Mouse (Mus musculus) limb, embryonic 13.5 days (tissue): ENCODE measurements at regions not wholly inside any gene's neighbourhood (a gene's known extent, or its start where the extent isn't known, plus 50 kb on each side); places are given as distances from the start of the nearest gene placed in this dataset.

Experiments
- ATAC-seq: fragments of 200-750 bp; cut with Nextera tagmentation; 2 replicates; pipeline ENCODE4 v1.8.0; 2017; ENCODE audit warnings: low read depth, moderate number of reproducible peaks, moderate TSS enrichment; ENCODE audit not compliant: low FRiP score
- H3K27ac ChIP-seq: fragments of 300-500 bp; sonication (generic); 2 replicates; pipeline ENCODE4 v1.5.1; 2015; ENCODE audit warnings: inconsistent platforms, mild to moderate bottlenecking, moderate library complexity
- H3K27me3 ChIP-seq: fragments of 300-500 bp; sonication (generic); 2 replicates; pipeline ENCODE4 v1.6.1; 2015; ENCODE audit warnings: mild to moderate bottlenecking, inconsistent platforms
- H3K36me3 ChIP-seq: fragments of 300-500 bp; sonication (generic); 2 replicates; pipeline ENCODE4 v1.6.1; 2015; ENCODE audit warnings: inconsistent platforms, mild to moderate bottlenecking, moderate library complexity
- H3K4me1 ChIP-seq: fragments of 300-500 bp; sonication (generic); 2 replicates; pipeline ENCODE4 v1.6.1; 2015; ENCODE audit warnings: inconsistent platforms
- H3K4me2 ChIP-seq: fragments of 300-500 bp; sonication (generic); replicated peaks from 2 replicates; pipeline ENCODE4 v1.6.1; 2015; ENCODE audit warnings: inconsistent platforms, mild to moderate bottlenecking, moderate library complexity
- H3K4me3 ChIP-seq: fragments of 300-500 bp; sonication (generic); 2 replicates; pipeline ENCODE4 v1.5.1; 2015; ENCODE audit warnings: moderate library complexity, mild to moderate bottlenecking, inconsistent platforms
- H3K9ac ChIP-seq: fragments of 300-500 bp; sonication (generic); 2 replicates; pipeline ENCODE4 v1.6.1; 2015; ENCODE audit warnings: mild to moderate bottlenecking, inconsistent platforms
- H3K9me3 ChIP-seq: fragments of 300-500 bp; sonication (generic); 2 replicates; pipeline ENCODE4 v1.6.1; 2016; ENCODE audit warnings: inconsistent platforms
- WGBS: fragments of 180-500 bp; shearing (Covaris S2); methylation state at CpG from one replicate; pipeline ENCODE4 v1.1.7; 2015; 5-methylcytosine and 5-hydroxymethylcytosine counted together

DNA sequence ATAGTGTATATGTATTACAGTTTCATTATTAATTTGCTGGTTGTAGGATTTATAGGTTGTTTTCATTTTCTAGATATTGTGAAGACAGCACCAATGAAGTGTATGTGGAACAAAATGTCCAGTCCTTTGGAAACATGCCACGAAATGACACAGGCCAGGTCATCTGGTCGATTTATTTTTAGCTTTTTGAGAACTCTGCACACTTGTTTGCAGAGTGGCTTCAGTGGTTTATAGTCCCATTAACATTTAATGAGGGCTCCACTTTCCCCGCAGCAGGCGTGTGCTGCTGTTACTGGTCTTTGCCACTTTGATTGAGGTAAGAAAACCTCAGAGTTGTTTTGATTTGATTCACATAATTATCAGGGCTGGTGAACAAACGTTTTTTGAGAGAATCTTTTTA is 327.2 kb downstream of the Serpinb8 start:
- Histone ChIP-seq H3K4me3 (no peak overlapping the region), H3K36me3 (no peaks in the 10 kb centered on the region), H3K27ac (no peak overlapping the region), H3K4me1 (peaks cover 27% of the 10 kb centered on the region), H3K9ac (no peak overlapping the region), H3K27me3 (no peaks in the 10 kb centered on the region), H3K9me3 (no peaks in the 10 kb centered on the region), H3K4me2 (no peak overlapping the region)
- 9% methylated on average over 5 of the region's 5 CpGs for WGBS
- ATAC-seq: no peak

DNA sequence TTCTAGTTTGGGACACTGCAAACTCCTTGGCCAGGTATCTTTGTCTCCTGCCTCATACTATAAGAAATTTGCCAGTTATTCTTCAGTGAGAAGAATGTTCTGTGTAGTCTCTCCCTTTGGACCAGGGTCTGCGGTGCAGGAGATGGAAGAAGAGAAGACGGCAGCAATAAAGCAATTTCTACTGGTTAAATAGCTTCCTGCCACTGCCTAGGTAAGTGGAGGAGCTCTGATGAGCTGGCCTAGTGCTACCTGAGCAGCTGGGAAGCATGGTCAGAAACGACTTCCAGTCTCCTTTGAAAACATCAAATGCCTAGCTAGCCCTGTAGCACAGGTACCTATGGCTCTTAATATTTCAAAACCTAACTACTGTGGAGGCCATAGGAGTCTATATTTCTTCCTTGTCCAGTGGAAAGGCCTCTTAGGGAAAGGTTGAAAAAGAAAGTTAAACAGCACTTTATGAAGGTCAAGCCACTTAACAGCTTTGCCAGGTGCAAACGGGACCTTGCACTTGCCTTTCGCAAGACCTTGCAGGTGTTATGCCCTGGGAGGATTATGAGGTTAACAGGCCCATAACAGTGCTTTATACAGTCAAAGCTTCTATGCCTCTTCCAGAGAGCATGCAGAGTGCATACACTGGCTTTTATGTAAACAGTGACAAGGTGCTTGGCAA is 351.9 kb downstream of the Serpinb8 start:
- no peak overlapping the region for H3K9ac ChIP-seq
- no peak overlapping the region for H3K4me3 ChIP-seq
- WGBS: 30% methylated on average over 5 of the region's 5 CpGs
- ATAC-seq: no peak
- H3K9me3 ChIP-seq: no peaks in the 10 kb centered on the region
- H3K4me1 ChIP-seq: peaks cover 7% of the 10 kb centered on the region
- no peaks in the 10 kb centered on the region for H3K36me3 ChIP-seq
- no peak overlapping the region for H3K4me2 ChIP-seq
- no peak overlapping the region for H3K27ac ChIP-seq
- H3K27me3 ChIP-seq: 0 out of 2 replicates have a peak, but pooled peaks cover 2% of the 10 kb centered on the region

DNA sequence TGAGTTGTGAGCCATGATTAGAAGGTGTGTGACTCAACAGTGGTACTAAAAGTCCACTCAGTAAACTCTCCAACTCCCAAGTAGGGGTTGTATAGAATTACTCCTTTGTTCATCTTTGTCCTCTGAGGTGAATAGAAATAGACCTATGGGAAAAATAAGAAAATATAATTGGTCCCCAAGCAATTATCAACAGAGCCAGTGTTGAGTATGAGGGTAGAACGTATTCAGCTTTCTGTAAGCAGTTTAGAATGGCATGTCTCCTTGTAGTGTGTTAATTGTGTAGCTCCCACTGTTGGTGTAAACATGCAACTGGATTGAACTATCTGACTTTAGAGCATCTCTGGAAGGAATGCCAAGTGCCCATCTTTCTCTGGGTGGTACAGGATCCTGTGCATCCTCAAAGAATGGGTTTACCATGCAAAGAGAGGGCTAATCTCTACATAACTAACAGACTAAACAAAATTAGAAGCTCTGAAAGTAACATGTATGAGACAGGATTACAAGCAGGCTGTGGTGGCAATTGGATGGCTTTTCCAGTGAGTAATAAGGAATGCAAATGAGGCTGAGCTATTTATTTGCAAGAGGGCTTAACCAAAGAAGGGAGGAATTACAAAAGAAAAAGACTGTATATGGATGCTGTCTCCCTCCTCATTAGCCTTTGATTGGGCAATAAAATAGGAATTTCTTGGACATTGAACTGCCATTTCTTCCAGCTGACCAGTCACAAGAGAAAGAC is 356.6 kb downstream of the Serpinb8 start:
- H3K27me3 ChIP-seq: 0 out of 2 replicates have a peak, but pooled peaks cover 2% of the 10 kb centered on the region
- no peak overlapping the region for H3K4me3 ChIP-seq
- ATAC-seq: no peak
- no peaks in the 10 kb centered on the region for H3K9me3 ChIP-seq
- H3K27ac ChIP-seq: no peak overlapping the region
- WGBS: 61% methylated on average over 1 of the region's 1 CpGs
- H3K36me3 ChIP-seq: no peaks in the 10 kb centered on the region
- H3K4me1 ChIP-seq: peaks cover 7% of the 10 kb centered on the region
- H3K4me2 ChIP-seq: no peak overlapping the region
- no peak overlapping the region for H3K9ac ChIP-seq

DNA sequence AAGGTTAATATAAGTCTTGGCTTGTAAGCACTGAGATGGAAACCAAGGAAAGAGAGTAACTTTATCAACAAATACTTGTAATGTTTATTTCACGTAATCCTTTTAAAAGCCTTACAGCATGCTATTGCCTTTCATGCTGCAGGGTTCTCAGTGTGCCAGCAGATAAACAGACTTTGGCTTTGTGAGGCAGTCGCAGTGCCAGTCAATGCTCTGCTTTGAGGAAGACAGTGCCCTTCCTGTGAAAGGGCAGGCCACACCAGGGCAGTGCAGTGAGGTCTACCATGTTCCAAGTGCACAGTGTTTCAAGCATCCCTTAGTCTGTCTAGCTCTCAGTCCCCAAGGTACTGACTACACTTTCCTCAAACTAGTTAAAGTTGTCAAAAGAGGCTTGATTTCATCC is 360.6 kb downstream of the Serpinb8 start:
- Histone ChIP-seq H3K9ac (no peak overlapping the region), H3K9me3 (no peaks in the 10 kb centered on the region), H3K27me3 (no peaks in the 10 kb centered on the region), H3K4me1 (no peaks in the 10 kb centered on the region), H3K27ac (no peak overlapping the region), H3K4me2 (no peak overlapping the region), H3K36me3 (no peaks in the 10 kb centered on the region), H3K4me3 (no peak overlapping the region)
- no peak for ATAC-seq
- 57% methylated on average over 2 of the region's 2 CpGs for WGBS

DNA sequence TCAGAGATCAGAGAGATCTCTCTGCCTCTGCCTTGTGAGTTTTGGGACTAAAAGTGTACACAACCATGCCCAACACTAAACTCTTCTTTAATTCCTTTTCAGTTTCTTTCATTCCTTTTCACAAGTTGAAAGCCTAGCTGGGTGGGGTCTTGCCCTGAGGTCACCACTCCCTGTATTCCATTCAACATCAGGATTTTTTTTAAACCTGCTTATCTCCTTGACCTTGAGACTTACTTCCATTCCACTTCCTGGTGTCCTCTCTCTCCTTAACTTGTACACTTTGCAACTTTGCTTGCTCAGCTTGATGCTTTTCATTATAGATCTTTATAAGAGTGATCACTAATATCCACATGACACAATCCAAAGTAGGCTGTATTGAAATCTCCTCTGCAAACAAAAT is 371.2 kb downstream of the Serpinb8 start:
- H3K9me3 ChIP-seq: no peaks in the 10 kb centered on the region
- H3K27ac ChIP-seq: no peak overlapping the region
- no peaks in the 10 kb centered on the region for H3K4me1 ChIP-seq
- H3K36me3 ChIP-seq: no peaks in the 10 kb centered on the region
- no peaks in the 10 kb centered on the region for H3K27me3 ChIP-seq
- H3K4me3 ChIP-seq: no peak overlapping the region
- H3K9ac ChIP-seq: no peak overlapping the region
- ATAC-seq: no peak
- H3K4me2 ChIP-seq: no peak overlapping the region

DNA sequence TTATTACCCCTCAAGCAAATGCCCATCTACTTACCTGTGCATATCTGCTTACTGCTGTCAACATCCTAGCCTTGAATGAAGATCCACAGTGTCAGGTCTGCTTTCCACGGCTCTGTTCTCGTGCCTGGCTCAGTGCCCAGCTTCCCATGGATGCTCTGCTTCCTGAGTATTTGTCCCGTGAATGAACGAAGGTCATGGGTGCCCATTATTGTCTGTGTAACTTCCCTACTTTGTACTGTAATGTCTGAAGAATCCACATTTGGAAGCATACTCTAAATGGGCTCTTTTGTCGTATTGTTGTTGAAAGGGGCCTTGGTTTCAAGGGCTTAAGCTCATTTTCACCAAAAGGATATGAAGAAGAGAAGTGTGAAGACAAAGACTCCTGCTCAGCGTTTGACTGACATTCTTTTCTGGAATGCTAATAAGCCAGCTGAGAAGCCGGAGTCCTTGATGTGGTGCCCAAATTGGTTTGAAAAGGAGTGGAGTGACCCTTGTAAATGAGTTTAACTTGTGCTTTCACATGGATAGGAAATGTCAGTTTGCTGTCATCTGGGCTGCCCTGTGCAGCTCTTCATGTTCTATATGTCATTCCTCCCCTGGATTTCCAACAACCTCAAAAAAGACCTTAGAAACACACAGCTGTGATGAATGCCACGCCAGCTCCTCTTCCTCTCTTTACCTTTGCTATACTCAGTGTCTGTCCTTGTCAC is 386.0 kb downstream of the Serpinb8 start:
- H3K27ac ChIP-seq: no peak overlapping the region
- H3K4me1 ChIP-seq: no peaks in the 10 kb centered on the region
- H3K4me2 ChIP-seq: no peak overlapping the region
- no peak overlapping the region for H3K9ac ChIP-seq
- H3K4me3 ChIP-seq: no peak overlapping the region
- no peaks in the 10 kb centered on the region for H3K9me3 ChIP-seq
- no peaks in the 10 kb centered on the region for H3K27me3 ChIP-seq
- no peak for ATAC-seq
- 67% methylated on average over 8 of the region's 8 CpGs for WGBS
- H3K36me3 ChIP-seq: no peaks in the 10 kb centered on the region

DNA sequence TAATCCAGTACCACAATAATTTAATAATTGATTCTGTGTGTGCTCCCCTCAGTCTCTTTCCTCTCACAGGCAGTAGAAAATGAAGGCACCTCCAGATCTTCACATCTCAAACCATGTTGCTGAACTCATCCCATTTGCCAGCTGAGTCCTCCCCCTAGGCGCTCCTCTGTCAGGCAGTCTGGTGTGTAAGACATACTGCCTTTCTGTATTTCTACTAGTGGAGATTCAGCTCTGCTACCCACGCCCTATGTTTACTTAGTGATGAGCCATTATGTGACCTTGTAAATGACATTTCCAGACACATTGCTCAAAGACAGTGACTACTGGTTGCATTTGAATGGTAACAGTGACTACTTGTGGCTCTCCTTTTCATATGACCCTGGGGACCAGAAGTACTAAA is 387.9 kb downstream of the Serpinb8 start:
- no peaks in the 10 kb centered on the region for H3K9me3 ChIP-seq
- 62% methylated on average over 2 of the region's 2 CpGs for WGBS
- no peaks in the 10 kb centered on the region for H3K27me3 ChIP-seq
- no peak overlapping the region for H3K9ac ChIP-seq
- ATAC-seq: no peak
- H3K36me3 ChIP-seq: no peaks in the 10 kb centered on the region
- no peak overlapping the region for H3K27ac ChIP-seq
- H3K4me1 ChIP-seq: no peaks in the 10 kb centered on the region
- no peak overlapping the region for H3K4me3 ChIP-seq
- no peak overlapping the region for H3K4me2 ChIP-seq

DNA sequence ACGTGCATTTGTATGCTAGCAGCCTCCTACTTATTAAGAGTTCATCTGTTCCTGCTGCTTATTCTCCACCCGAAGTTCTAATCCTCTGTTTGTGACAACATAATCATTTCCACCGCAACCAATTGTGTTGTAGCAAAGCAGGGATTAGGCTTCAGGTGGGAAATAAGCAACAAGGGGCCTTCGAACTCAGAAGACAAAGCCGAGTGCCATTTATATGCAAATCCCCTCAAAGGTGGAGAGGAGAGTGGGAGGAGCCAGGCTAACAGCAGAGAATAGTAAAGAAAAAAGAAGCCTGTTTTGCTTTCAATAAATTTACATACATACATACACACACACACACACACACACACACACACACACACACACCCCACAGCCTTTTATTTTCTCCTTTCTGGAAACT is 388.6 kb downstream of the Serpinb8 start:
- no peak overlapping the region for H3K9ac ChIP-seq
- no peak overlapping the region for H3K4me2 ChIP-seq
- H3K4me3 ChIP-seq: no peak overlapping the region
- no peaks in the 10 kb centered on the region for H3K4me1 ChIP-seq
- no peak overlapping the region for H3K27ac ChIP-seq
- no peaks in the 10 kb centered on the region for H3K36me3 ChIP-seq
- no peaks in the 10 kb centered on the region for H3K27me3 ChIP-seq
- 37% methylated on average over 5 of the region's 5 CpGs for WGBS
- ATAC-seq: no peak
- no peaks in the 10 kb centered on the region for H3K9me3 ChIP-seq

DNA sequence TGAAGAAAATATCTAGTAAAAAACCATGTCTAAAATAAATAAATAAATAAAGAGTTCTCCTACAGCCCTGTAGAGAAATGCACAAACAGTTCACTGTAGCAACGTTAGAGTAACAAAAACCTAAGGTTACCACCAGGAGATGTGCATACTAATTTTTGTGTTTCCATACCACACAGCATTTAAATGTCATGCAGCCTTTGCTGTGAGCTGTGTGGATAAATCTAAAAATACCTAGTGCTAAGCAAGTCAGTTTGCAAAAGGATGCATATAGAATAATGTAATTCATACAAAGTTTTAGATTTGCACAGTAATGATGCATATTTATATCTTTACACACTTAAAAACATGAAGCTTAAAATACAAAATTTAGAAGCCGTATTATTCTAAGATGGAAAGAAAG is 395.8 kb downstream of the Serpinb8 start:
- H3K4me3 ChIP-seq: no peak overlapping the region
- 85% methylated on average over 2 of the region's 2 CpGs for WGBS
- H3K9ac ChIP-seq: no peak overlapping the region
- no peaks in the 10 kb centered on the region for H3K27me3 ChIP-seq
- H3K4me1 ChIP-seq: no peaks in the 10 kb centered on the region
- H3K9me3 ChIP-seq: no peaks in the 10 kb centered on the region
- H3K4me2 ChIP-seq: no peak overlapping the region
- no peak overlapping the region for H3K27ac ChIP-seq
- ATAC-seq: no peak
- no peaks in the 10 kb centered on the region for H3K36me3 ChIP-seq

DNA sequence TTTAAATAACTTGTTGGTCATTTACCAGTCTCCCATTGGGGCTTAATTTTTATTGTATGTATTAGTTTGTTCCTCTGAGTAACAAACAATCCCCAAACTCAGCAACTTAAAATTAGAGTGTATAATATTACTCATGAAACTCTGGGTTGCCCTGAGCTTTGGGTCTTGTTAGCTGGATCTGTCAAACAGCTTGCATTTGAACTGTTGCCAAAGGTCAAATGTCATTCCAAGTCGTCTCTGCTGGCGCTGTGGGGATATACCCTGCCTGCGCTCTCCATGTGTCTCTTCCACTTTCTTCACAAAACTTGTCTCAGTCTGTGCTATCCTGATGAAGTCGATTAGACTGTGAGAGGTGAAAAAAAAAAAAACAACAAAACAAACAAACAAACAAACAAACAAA is 398.3 kb downstream of the Serpinb8 start:
- ATAC-seq: no peak
- H3K4me1 ChIP-seq: no peaks in the 10 kb centered on the region
- H3K4me2 ChIP-seq: no peak overlapping the region
- no peaks in the 10 kb centered on the region for H3K36me3 ChIP-seq
- no peaks in the 10 kb centered on the region for H3K27me3 ChIP-seq
- H3K9me3 ChIP-seq: no peaks in the 10 kb centered on the region
- no peak overlapping the region for H3K4me3 ChIP-seq
- 48% methylated on average over 4 of the region's 4 CpGs for WGBS
- no peak overlapping the region for H3K27ac ChIP-seq
- no peak overlapping the region for H3K9ac ChIP-seq

DNA sequence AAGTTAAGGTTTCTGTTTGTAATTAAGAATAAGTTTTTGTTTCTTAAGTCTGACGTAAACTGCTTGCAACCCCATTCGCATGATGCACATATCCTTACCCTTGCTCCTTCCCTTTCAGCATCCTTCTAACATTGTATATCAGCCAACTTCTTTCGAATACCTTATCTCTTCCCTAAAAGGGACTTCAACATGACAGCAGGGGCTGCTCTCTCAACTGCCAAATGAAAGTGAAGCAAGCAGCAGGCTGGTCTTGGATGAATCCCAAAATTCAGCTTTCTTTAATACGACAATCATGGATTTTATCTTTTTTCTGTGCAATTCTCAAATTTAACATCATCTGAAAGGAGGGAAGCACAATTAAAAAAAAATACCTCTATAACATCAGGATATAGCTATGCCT is 403.2 kb downstream of the Serpinb8 start:
- H3K4me1 ChIP-seq: no peaks in the 10 kb centered on the region
- no peak overlapping the region for H3K4me3 ChIP-seq
- H3K27me3 ChIP-seq: no peaks in the 10 kb centered on the region
- no peak overlapping the region for H3K9ac ChIP-seq
- H3K4me2 ChIP-seq: no peak overlapping the region
- 78% methylated on average over 4 of the region's 4 CpGs for WGBS
- no peak overlapping the region for H3K27ac ChIP-seq
- no peak for ATAC-seq
- no peaks in the 10 kb centered on the region for H3K9me3 ChIP-seq
- no peaks in the 10 kb centered on the region for H3K36me3 ChIP-seq

DNA sequence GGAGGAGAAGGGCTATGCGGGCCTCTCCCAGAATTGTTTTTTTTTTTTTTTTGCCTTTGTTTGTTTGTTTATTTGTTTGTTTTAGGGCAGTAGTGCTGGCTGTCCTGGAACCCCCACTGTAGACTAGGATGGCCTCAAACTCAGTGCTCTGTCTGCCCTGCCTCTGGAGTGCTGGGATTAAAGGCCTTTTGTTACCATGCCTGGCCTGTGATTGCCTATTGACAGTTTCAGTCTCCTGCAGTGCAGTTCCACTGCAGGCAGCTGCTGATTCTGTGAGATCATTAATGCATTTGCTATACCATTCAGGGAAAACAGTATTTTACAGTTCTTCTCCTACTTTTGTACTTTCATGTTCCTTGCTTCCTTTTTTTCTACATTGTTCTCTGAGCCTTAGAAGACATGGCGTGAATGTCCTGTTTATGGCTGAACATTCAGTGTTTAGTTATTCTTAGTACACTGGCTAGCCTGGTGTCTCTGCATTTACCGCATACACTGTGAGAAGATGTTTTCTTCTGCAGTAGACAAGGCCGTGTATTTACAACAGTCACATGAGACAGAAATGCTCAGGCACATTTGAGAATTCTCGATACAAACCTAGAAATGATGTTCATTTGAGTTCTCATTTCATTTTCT is 434.0 kb downstream of the Serpinb8 start:
- Histone ChIP-seq H3K27ac (no peak overlapping the region), H3K4me1 (no peaks in the 10 kb centered on the region), H3K4me3 (no peak overlapping the region), H3K36me3 (no peaks in the 10 kb centered on the region), H3K27me3 (no peaks in the 10 kb centered on the region), H3K9ac (no peak overlapping the region), H3K4me2 (no peak overlapping the region), H3K9me3 (no peaks in the 10 kb centered on the region)
- 79% methylated on average over 5 of the region's 5 CpGs for WGBS
- ATAC-seq: no peak
